Mouse (Mus musculus) brown adipose tissue, adult 24 weeks (tissue): Measurements from ENCODE around the gene Otogl. TPM values are rescaled to one million over a fixed set of nuclear protein-coding genes. Genes with fewer than 3 reads are reported as not detected.

ENCODE experiments used
- H3K27ac ChIP-seq: fragments of 200-500 bp; replicated peaks from 2 replicates; pipeline ENCODE4 v1.5.1; 2012; ENCODE audit warnings: low read depth, mild to moderate bottlenecking, low read length
- H3K4me1 ChIP-seq: fragments of 200-500 bp; 2 replicates; pipeline ENCODE4 v1.6.1; 2012; ENCODE audit warnings: low read length, mixed read lengths; ENCODE audit not compliant: control insufficient read depth, insufficient read depth, insufficient read length
- H3K4me3 ChIP-seq: fragments of 200-500 bp; 2 replicates; pipeline ENCODE4 v1.5.1; 2012; ENCODE audit warnings: low read depth, mild to moderate bottlenecking, low read length, moderate library complexity; ENCODE audit not compliant: insufficient read depth
- polyA plus RNA-seq: library from polyadenylated mRNA; stranded (reverse); fragments of >200 nt; gene quantifications from 2 replicates; pipeline ENCODE4 v1.2.4, GENCODE M21; 2012; ENCODE audit not compliant: missing spikeins, insufficient read depth, insufficient read length

The Otogl gene
- polyA plus RNA-seq, 1 experiment = not detected

DNA sequence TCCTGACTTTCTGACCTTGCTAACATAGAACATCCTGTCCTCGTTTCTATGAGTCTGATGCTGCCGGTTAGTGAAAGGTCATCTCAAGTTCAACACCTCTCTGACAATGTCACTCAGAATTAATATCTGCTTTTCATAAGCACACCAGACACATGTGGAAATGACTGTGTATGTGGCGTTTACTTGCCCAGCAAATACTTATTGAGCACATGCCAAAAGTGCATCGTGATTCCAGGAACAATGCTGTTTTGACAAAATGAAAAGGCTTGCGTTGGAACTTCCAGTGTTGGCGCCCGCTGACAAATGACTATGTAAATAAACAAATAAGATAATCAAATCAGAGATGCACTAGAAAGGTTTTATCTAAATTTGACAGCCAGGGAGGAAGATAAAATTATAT lies 186.3 kb downstream of the Otogl start:
- Histone ChIP-seq H3K4me3 (no peak overlapping the region), H3K4me1 (no peaks in the 10 kb centered on the region), H3K27ac (no peak overlapping the region)

- Histone ChIP-seq H3K27ac (no peak within 1 kb of the TSS), H3K4me3 (no peak within 1 kb of the TSS), H3K4me1 (no peaks in the 10 kb centered on the region)
These were observed 192.1 kb downstream of the Otogl start, which contains the start of gene Ptprq for GRCm38 (mm10) chr10:107719806-107720205. TSS of gene Ptprq (minus strand) at chr10:107720051.

Other genes with a start within 250 kb of the Otogl start
- gene Ptprq, start 192.1 kb downstream of the Otogl start, polyA plus RNA-seq = not detected in 2 replicates